Mouse (Mus musculus) thymus, adult 2 months (tissue): Measurements from ENCODE around the gene Kdm6b.

Experiments used
- CTCF ChIP-seq: fragments of 200-500 bp; IDR thresholded peaks from 2 replicates; pipeline ENCODE4 v1.5.1; 2012; ENCODE audit warnings: mild to moderate bottlenecking, control low read depth, low read length, moderate library complexity, borderline replicate concordance; ENCODE audit not compliant: control insufficient read depth, poor library complexity, insufficient read depth; ENCODE audit errors: extremely low read depth
- POLR2A ChIP-seq: fragments of 200-500 bp; IDR thresholded peaks from 2 replicates; pipeline ENCODE4 v1.6.1; 2012; ENCODE audit warnings: mild to moderate bottlenecking, low read length, control low read depth, moderate library complexity; ENCODE audit not compliant: control insufficient read depth, poor library complexity, insufficient read depth; ENCODE audit errors: extremely low read depth

DNA sequence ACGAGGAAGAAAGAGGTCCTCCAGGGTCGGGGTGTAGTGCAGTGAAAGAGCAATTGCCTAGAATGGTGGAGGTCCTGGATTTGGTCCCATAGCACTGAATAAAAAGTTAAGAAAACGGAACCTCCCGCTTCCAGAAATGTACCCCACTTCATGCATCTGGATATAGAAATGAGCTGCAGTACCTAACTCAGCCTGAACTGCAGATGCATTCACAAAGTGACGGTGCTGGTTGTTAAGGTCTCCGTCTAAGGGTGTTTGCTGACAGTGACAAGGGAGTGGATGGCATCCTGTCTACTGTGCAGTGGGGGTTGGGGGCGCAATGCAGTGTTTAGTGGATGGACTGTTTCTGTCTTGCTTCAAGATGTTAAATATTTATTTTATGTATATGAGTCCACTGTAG, 26.7 kb downstream of the Kdm6b start:
- TF ChIP-seq POLR2A = no peak
- no peak for TF ChIP-seq CTCF
